Mouse (Mus musculus) midbrain, postnatal 0 days (tissue): ENCODE data around the gene B4galnt3. TPM values are rescaled to one million over a fixed set of nuclear protein-coding genes. Genes with fewer than 3 reads are reported as not detected.
A peak's percentile ranks its signal among the peaks of the same experiment; 100 is the strongest.

Experiments
- ATAC-seq: fragments of 200-750 bp; cut with Nextera tagmentation; 2 replicates; pipeline ENCODE4 v1.8.0; 2017; ENCODE audit warnings: moderate number of reproducible peaks, mild to moderate bottlenecking, moderate TSS enrichment, moderate library complexity; ENCODE audit not compliant: low FRiP score
- DNase-seq: peaks from one replicate; pipeline ENCODE4 v3.0.0-alpha.2; 2015; ENCODE audit warnings: low spot score
- H3K27ac ChIP-seq: fragments of 300-500 bp; sonication (generic); 2 replicates; pipeline ENCODE4 v1.5.1; 2014; ENCODE audit warnings: low read depth, mild to moderate bottlenecking, low read length, mixed read lengths
- H3K27me3 ChIP-seq: fragments of 300-500 bp; sonication (generic); 2 replicates; pipeline ENCODE4 v1.6.1; 2014; ENCODE audit warnings: low read length, control low read depth, mixed read lengths; ENCODE audit not compliant: insufficient read depth
- H3K36me3 ChIP-seq: fragments of 300-500 bp; sonication (generic); 2 replicates; pipeline ENCODE4 v1.6.1; 2014; ENCODE audit warnings: low read length, control low read depth, mixed read lengths; ENCODE audit not compliant: insufficient read depth
- H3K4me1 ChIP-seq: fragments of 300-500 bp; sonication (generic); 2 replicates; pipeline ENCODE4 v1.6.1; 2014; ENCODE audit warnings: mild to moderate bottlenecking, control low read depth, antibody characterized with exemption, low read length, mixed read lengths; ENCODE audit not compliant: insufficient read depth
- H3K4me2 ChIP-seq: fragments of 300-500 bp; sonication (generic); 2 replicates; pipeline ENCODE4 v1.6.1; 2014; ENCODE audit warnings: low read depth, mild to moderate bottlenecking, low read length, mixed read lengths; ENCODE audit not compliant: poor library complexity, severe bottlenecking
- H3K4me3 ChIP-seq: fragments of 300-500 bp; sonication (generic); 2 replicates; pipeline ENCODE4 v1.5.1; 2014; ENCODE audit warnings: low read depth, mild to moderate bottlenecking, low read length, moderate library complexity
- H3K9ac ChIP-seq: fragments of 300-500 bp; sonication (generic); replicated peaks from 2 replicates; pipeline ENCODE4 v1.6.1; 2014; ENCODE audit warnings: mild to moderate bottlenecking, low read length, moderate library complexity, mixed read lengths; ENCODE audit not compliant: poor library complexity, severe bottlenecking
- H3K9me3 ChIP-seq: fragments of 300-500 bp; sonication (generic); 2 replicates; pipeline ENCODE4 v1.6.1; 2016; ENCODE audit warnings: low read length, control low read depth
- CTCF ChIP-seq: IDR thresholded peaks from 2 replicates; pipeline ENCODE4 v1.5.1; 2016; ENCODE audit warnings: antibody characterized with exemption, mild to moderate bottlenecking
- WGBS: fragments of 180-500 bp; shearing (Covaris S2); extraction: QIAGEN DNeasy Blood & Tissue Kit; methylation state at CpG from one replicate; pipeline ENCODE4 v1.1.7; 2014; 5-methylcytosine and 5-hydroxymethylcytosine counted together
- polyA plus RNA-seq: library from polyadenylated mRNA; unstranded; fragments of >200 nt; fragmentation: Nextera tagmentation; extraction: Ambion mirVana; gene quantifications from 2 replicates; pipeline ENCODE4 v1.2.1, GENCODE M21; 2015
- total RNA-seq: library from RNA; depleted of rRNA; stranded (reverse); fragments of >200 nt; gene quantifications from 2 replicates; pipeline ENCODE4 v1.2.3, GENCODE M21; 2014

The B4galnt3 gene
- total and polyA plus RNA-seq, 2 experiments from 2014 or later, result 0.16 to 0.82 TPM

DNA sequence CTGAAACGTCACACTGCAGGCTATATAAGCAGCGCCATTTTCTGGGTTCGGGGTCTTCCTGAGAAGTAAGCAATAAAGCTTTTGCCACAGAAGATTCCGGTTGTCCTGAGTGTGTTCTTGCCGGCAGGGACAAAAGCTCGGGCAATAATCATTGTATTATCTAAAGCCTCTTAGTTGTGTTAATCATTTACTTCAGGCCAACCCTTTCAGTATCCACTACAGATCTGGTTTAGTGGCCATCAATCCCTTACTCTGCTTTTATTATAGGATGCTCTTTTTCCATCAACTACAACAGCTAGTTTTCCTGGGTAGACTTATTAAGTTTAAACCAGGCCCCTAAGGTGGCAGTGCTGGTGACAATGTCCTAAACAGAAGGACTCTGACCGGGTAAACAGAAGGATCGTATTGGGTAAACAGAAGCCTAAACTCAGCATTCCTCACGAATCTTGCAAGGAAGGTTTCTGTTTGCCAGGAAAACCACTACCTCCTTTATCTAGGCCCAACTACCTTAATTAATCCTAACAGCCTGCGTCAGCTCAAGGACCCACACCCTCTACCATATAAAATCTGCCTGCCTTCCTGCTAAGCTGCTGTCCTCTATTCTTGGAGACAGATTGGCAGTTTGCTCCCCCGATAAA lies 24.1 kb upstream of the B4galnt3 start:
- H3K4me2 ChIP-seq, result no peak overlapping the region
- no peak for DNase-seq
- H3K4me1 ChIP-seq, result no peaks in the 10 kb centered on the region
- no peaks in the 10 kb centered on the region for H3K36me3 ChIP-seq
- no peak overlapping the region for H3K4me3 ChIP-seq
- no peak overlapping the region for H3K9ac ChIP-seq
- no peak for ATAC-seq
- no peaks in the 10 kb centered on the region for H3K27me3 ChIP-seq
- no peaks in the 10 kb centered on the region for H3K9me3 ChIP-seq
- no peak for TF ChIP-seq CTCF
- H3K27ac ChIP-seq, result no peak overlapping the region
- WGBS, result 86% methylated on average over 11 of the region's 11 CpGs

DNA sequence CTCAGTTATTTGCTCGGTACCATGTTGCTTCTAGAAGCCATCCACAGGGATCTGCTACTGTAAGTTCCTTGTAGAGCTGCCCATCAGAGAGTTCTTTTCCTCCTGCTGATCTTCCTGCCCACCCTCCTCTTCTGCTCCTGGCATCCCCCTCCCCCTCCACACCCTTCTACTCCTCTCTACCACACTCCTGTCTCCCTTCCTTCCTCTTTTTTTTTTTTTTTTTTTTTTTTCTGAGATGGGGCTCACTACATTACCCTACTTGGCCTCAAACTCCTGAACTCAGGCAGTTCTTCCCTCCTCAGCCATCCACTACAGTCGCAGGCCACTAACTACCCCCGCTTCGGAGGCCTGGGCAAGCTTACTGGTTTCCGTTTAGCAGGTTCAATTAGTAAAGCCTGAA lies 18.1 kb upstream of the B4galnt3 start:
- H3K4me3 ChIP-seq, result no peak overlapping the region
- no peak for DNase-seq
- no peaks in the 10 kb centered on the region for H3K27me3 ChIP-seq
- H3K9me3 ChIP-seq, result no peaks in the 10 kb centered on the region
- H3K27ac ChIP-seq, result no peak overlapping the region
- no peak overlapping the region for H3K9ac ChIP-seq
- no peaks in the 10 kb centered on the region for H3K4me1 ChIP-seq
- TF ChIP-seq CTCF, result no peak
- 86% methylated on average over 5 of the region's 5 CpGs for WGBS
- no peaks in the 10 kb centered on the region for H3K36me3 ChIP-seq
- H3K4me2 ChIP-seq, result no peak overlapping the region
- no peak for ATAC-seq

DNA sequence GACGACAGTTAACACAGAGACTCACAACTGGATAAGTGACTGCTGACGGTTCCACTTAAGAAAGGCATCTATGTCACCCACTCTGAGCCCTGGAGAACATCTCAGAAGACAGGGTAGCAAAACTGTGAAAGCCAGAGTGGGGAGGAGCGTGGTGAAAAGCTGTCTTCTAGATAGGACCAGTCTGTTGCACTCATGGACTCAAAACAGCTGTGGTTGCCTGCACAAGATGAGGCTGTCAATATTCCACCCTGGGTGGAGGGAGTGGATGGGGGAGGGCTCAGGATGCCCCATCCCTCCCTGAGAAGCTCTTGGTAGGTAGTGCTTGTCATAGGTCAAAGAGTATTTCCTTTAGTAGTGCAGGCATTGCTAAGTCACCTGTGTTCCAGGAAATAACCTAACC lies 15.4 kb upstream of the B4galnt3 start:
- Histone ChIP-seq H3K27ac (no peak overlapping the region), H3K27me3 (no peaks in the 10 kb centered on the region), H3K36me3 (no peaks in the 10 kb centered on the region), H3K4me3 (no peak overlapping the region), H3K9me3 (no peaks in the 10 kb centered on the region), H3K9ac (no peak overlapping the region), H3K4me1 (no peaks in the 10 kb centered on the region), H3K4me2 (no peak overlapping the region)
- whole genome bisulfite sequencing, result 65% methylated on average over 3 of the region's 3 CpGs
- DNase-seq (no peak), ATAC-seq (no peak)
- TF ChIP-seq CTCF, result no peak

DNA sequence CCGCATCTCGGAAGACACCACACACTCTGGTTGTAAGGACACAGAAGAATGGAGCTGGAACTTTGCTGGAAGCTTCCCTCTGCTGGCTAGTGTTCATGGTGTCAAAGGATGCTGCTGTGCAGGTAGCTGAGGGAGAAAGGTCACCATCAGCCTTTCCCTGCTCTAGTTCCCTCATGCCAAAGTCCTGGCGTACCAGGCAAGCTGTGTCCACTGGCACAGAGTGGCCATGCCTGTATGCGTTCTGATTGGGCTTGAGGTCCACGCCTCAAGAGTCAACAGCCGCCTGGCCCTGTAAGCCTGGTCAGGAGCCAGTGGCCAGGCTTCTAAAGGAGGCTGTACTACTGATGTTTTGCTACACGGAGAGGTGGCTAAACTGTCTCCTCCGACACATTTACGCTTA lies 15.0 kb upstream of the B4galnt3 start:
- DNase-seq (no peak), ATAC-seq (no peak)
- Histone ChIP-seq H3K4me3 (no peak overlapping the region), H3K9me3 (no peaks in the 10 kb centered on the region), H3K27me3 (no peaks in the 10 kb centered on the region), H3K27ac (no peak overlapping the region), H3K4me2 (no peak overlapping the region), H3K36me3 (no peaks in the 10 kb centered on the region), H3K4me1 (no peaks in the 10 kb centered on the region), H3K9ac (no peak overlapping the region)
- 75% methylated on average over 9 of the region's 9 CpGs for WGBS
- TF ChIP-seq CTCF, result no peak

DNA sequence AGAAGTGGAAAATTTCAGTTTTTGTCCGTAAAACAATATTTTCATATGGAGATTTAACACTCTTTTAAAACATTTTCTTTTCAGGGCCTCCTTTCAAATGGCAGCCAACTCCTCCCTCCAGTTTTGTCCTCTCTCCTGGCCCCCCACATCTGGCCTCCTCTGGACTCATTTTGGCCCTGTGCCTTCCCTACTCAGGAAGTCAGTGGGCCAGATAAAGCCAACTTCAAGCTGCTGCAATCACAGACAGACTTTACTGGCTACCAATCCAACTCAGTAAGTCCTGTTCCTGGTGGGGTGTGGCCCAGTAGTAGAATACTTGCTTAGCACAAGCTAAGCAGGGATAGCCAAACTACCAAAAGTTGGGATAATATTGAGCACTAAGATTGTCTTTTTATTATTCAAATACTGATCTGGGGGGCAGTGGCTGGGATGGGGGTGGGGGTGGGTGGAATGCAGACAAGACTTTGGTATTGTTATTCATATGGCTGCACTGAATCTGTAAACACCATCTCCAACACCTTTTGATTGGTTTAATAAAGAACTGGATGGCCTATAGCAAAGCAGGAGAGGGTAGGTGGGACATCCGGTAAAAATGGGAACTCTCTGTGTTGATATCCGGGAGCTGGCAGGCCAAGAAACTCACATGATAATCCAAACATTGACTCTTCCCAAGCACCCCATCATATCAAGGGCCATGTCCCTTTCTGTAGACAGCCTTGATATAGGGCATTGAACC lies 12.7 kb upstream of the B4galnt3 start:
- WGBS, result 87% methylated on average over 3 of the region's 3 CpGs
- no peak for ATAC-seq
- no peaks in the 10 kb centered on the region for H3K9me3 ChIP-seq
- H3K36me3 ChIP-seq, result no peaks in the 10 kb centered on the region
- DNase-seq, result no peak
- no peak overlapping the region for H3K9ac ChIP-seq
- TF ChIP-seq CTCF, result no peak
- H3K27ac ChIP-seq, result no peak overlapping the region
- no peak overlapping the region for H3K4me2 ChIP-seq
- H3K27me3 ChIP-seq, result no peaks in the 10 kb centered on the region
- H3K4me3 ChIP-seq, result no peak overlapping the region
- H3K4me1 ChIP-seq, result no peaks in the 10 kb centered on the region

DNA sequence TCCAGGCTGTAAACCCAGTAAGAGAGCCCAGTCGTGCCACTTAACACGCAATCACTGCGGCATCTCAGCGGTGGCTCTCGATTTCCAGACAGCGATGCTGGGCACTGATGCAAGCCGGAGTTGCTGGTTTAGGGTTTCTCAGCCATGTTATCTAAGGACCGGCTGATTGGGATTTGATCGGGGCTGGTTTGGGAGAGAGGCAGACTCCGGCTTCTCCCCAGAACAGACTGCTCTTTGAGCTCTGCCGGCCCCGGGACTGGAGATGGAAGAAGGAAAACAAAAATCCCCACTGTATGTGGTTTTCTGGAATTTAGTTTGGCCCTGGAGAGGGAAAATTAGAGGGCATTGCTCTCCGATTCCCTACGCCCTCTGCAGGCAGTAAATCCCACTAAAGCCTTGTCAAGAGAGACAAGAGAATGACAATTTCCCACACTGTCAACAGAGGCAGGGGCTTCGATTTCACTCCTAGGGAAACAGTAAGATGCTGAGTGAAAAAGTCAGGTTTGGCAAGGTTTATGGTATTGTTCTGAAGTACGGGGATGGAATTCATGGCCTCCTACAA lies 8.5 kb upstream of the B4galnt3 start:
- Histone ChIP-seq H3K36me3 (no peaks in the 10 kb centered on the region), H3K9ac (peak overlapping the region; percentile 29; the same call in 1 of the 2 replicates), H3K9me3 (no peaks in the 10 kb centered on the region), H3K4me1 (no peaks in the 10 kb centered on the region), H3K27me3 (no peaks in the 10 kb centered on the region), H3K4me3 (no peak overlapping the region), H3K4me2 (peak overlapping the region; percentile 28), H3K27ac (no peak overlapping the region)
- DNase-seq (peak; percentile 22), ATAC-seq (no peak)
- 24% methylated on average over 16 of the region's 16 CpGs for WGBS
- TF ChIP-seq CTCF, result peak; percentile 71
